Mouse (Mus musculus): ENCODE results near the gene Ms4a6c. TPM values are rescaled to one million over a fixed set of nuclear protein-coding genes. Genes with fewer than 3 reads are reported as not detected.

Gene Ms4a6c
- polyA plus RNA-seq, 1 experiment, result not detected

DNA sequence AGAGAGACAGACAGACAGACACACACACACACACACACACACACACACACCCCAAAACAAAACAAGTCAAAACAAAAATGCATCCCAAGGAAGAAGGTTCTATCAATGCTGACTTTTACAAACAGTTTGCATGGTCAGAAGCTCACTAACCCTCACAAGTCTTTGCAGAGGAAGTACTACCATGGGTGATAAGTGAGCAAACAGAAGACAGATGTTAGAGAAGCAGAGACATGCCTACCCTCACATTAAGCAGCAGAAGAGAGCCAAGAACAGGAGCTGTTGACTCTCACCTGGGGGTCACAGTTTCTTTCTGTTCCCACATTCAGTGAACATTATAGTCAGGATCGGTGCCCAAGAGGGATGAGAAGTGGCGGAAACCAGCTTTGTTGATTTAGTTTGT, 10.5 kb downstream of the Ms4a6c start:
- no peaks in the 10 kb centered on the region for H3K27me3 ChIP-seq (ENCODE audit: control insufficient read depth)
- H3K36me3 ChIP-seq (ENCODE audit: control insufficient read depth), result no peaks in the 10 kb centered on the region
- TF ChIP-seq GATA1 (IDR thresholded peaks at IDR 0.05; ENCODE audit: low read length) (no peak), TAL1 (IDR thresholded peaks at IDR 0.05; ENCODE audit: low read length) (no peak)
- no peaks in the 10 kb centered on the region for H3K4me1 ChIP-seq (ENCODE audit: control insufficient read depth)
- no peaks in the 10 kb centered on the region for H3K9me3 ChIP-seq (ENCODE audit: control insufficient read depth, low read length)
- H3K4me3 ChIP-seq (replicated peaks), result no peak overlapping the region

GRCm38 (mm10) chr19:11482684-11483083, 13.5 kb downstream of the Ms4a6c start:
- no peaks in the 10 kb centered on the region for H3K36me3 ChIP-seq (ENCODE audit: control insufficient read depth)
- H3K9me3 ChIP-seq (ENCODE audit: control insufficient read depth, low read length), result no peaks in the 10 kb centered on the region
- no peak for TF ChIP-seq TAL1 (IDR thresholded peaks at IDR 0.05; ENCODE audit: low read length)
- no peak for TF ChIP-seq GATA1 (IDR thresholded peaks at IDR 0.05; ENCODE audit: low read length)
- H3K4me1 ChIP-seq (ENCODE audit: control insufficient read depth), result no peaks in the 10 kb centered on the region
- H3K4me3 ChIP-seq (replicated peaks), result no peak overlapping the region
- H3K27me3 ChIP-seq (ENCODE audit: control insufficient read depth), result no peaks in the 10 kb centered on the region

- Histone ChIP-seq H3K27me3 (ENCODE audit: control insufficient read depth) (no peaks in the 10 kb centered on the region), H3K36me3 (ENCODE audit: control insufficient read depth) (no peaks in the 10 kb centered on the region), H3K4me3 (replicated peaks) (no peak overlapping the region), H3K9me3 (ENCODE audit: control insufficient read depth, low read length) (no peaks in the 10 kb centered on the region), H3K4me1 (ENCODE audit: control insufficient read depth) (no peaks in the 10 kb centered on the region)
- no peak for TF ChIP-seq TAL1 (IDR thresholded peaks at IDR 0.05; ENCODE audit: low read length)
- TF ChIP-seq GATA1 (IDR thresholded peaks at IDR 0.05; ENCODE audit: low read length), result no peak
These were observed 14.8 kb downstream of the Ms4a6c start for GRCm38 (mm10) chr19:11483941-11484340.

- Histone ChIP-seq H3K9me3 (ENCODE audit: control insufficient read depth, low read length) (no peaks in the 10 kb centered on the region), H3K4me3 (replicated peaks) (no peak overlapping the region), H3K27me3 (ENCODE audit: control insufficient read depth) (no peaks in the 10 kb centered on the region), H3K36me3 (ENCODE audit: control insufficient read depth) (no peaks in the 10 kb centered on the region), H3K4me1 (ENCODE audit: control insufficient read depth) (no peaks in the 10 kb centered on the region)
- no peak for TF ChIP-seq GATA1 (IDR thresholded peaks at IDR 0.05; ENCODE audit: low read length)
These were observed 15.2 kb downstream of the Ms4a6c start for GRCm38 (mm10) chr19:11484388-11484787.

DNA sequence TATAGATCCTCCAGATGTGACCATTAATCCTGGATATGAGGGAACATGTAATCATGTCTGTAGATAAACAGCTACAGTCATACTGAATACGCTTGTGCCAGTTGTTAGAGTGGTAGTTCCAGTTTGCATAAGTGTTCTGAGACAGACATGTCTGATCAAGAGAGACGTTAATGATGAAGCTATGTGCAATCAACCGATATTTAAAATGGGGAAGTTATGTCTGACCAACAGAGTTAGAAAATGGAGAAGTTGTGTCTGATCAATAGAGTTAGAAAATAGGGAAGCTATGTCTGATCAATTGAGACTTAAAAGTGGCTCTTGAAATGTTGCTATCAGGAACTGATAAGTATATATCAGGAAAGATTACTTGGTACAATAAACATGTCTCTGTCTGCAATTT, 16.1 kb downstream of the Ms4a6c start:
- no peaks in the 10 kb centered on the region for H3K36me3 ChIP-seq (ENCODE audit: control insufficient read depth)
- no peaks in the 10 kb centered on the region for H3K4me1 ChIP-seq (ENCODE audit: control insufficient read depth)
- no peak for TF ChIP-seq TAL1 (IDR thresholded peaks at IDR 0.05; ENCODE audit: low read length)
- no peak for TF ChIP-seq GATA1 (IDR thresholded peaks at IDR 0.05; ENCODE audit: low read length)
- no peak overlapping the region for H3K4me3 ChIP-seq (replicated peaks)
- no peaks in the 10 kb centered on the region for H3K27me3 ChIP-seq (ENCODE audit: control insufficient read depth)
- H3K9me3 ChIP-seq (ENCODE audit: control insufficient read depth, low read length), result no peaks in the 10 kb centered on the region

DNA sequence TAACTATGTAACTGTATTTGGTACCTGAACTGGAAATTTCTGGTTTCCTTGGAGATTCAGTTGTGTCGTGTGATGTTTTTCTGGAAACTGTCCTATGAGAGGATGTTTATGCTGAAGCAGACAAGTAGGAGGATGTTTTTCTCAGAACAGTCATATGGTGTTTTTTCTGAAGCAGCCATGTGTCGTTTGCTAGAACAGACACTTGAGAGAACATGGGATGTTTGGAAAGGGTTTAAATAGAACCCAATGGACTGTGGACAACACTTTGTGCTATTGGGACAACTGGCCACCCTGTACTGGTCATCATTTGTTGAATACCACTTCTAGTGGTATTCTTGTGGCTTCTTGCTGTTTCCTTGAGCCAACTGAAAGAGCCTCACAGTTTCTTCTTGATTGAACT, 16.6 kb downstream of the Ms4a6c start, which contains the start of gene Gm8369:
Gene Gm8369, plus strand, starts transcription at position 193 of the 400 bp plus-strand sequence.
- H3K9me3 ChIP-seq (ENCODE audit: control insufficient read depth, low read length), result no peaks in the 10 kb centered on the region
- no peak within 1 kb of the TSS for H3K4me3 ChIP-seq (replicated peaks)
- no peaks in the 10 kb centered on the region for H3K4me1 ChIP-seq (ENCODE audit: control insufficient read depth)
- no peaks in the 10 kb centered on the region for H3K36me3 ChIP-seq (ENCODE audit: control insufficient read depth)
- no peaks in the 10 kb centered on the region for H3K27me3 ChIP-seq (ENCODE audit: control insufficient read depth)
- TF ChIP-seq TAL1 (IDR thresholded peaks at IDR 0.05; ENCODE audit: low read length), result no peak
- no peak for TF ChIP-seq GATA1 (IDR thresholded peaks at IDR 0.05; ENCODE audit: low read length)

DNA sequence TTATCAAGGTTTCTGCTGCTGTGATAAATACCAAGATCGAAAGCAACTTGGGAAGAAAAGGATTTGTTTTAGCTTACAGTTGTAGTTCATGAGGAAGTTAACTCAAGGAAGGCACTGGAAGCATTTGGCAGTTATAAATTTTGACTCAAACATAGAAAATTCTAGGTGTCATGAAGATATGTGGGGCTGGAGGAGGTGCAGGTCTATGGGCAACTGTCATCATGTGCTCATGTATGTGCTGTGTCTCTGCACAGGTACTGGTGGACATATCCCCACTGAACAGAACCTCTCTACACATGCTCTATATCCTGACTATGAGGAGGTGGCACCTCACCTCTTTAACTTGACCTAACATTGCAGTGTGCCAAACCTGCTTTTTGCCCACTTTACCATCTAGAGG, 17.4 kb downstream of the Ms4a6c start:
- Histone ChIP-seq H3K36me3 (ENCODE audit: control insufficient read depth) (no peaks in the 10 kb centered on the region), H3K27me3 (ENCODE audit: control insufficient read depth) (no peaks in the 10 kb centered on the region), H3K4me1 (ENCODE audit: control insufficient read depth) (no peaks in the 10 kb centered on the region), H3K4me3 (replicated peaks) (no peak overlapping the region), H3K9me3 (ENCODE audit: control insufficient read depth, low read length) (no peaks in the 10 kb centered on the region)
- no peak for TF ChIP-seq TAL1 (IDR thresholded peaks at IDR 0.05; ENCODE audit: low read length)
- no peak for TF ChIP-seq GATA1 (IDR thresholded peaks at IDR 0.05; ENCODE audit: low read length)

DNA sequence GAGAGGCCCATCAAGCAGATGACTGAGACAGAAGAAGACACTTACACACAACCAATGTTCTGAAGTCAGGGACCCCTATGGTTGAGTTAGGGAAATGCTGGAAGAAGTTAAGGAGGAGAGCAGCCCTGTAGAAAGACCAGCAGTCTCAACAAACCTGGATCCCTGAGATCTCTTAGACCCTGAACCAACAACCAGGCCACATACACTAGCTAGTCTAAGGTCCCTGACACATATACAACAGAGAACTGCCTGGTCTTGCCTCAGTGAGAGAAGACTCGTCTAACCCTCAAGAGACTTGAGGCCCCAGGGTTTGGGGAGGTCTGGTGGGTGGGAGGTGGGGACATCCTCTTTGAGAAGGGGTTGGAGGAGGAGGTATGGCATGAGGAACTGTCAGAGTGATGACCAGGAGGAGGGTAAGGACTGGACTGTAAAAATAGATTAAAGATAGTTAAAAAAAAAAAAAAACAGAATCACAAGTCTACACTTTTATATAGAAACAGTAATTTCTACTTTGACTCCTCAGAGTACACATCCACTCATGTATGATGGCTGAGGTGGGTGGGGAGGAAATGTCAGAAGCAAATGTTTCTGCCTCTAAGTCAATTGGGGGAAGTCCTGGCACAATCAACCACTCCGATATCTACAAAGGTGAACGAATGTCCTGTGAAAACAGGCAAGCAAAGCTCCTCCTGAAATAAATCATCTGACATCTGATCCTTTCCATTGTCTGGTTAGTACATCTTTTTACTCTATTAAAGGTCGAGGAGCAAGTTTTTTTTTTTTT, 22.4 kb downstream of the Ms4a6c start:
- H3K4me3 ChIP-seq (replicated peaks), result no peak overlapping the region
- no peaks in the 10 kb centered on the region for H3K4me1 ChIP-seq (ENCODE audit: control insufficient read depth)
- H3K9me3 ChIP-seq (ENCODE audit: control insufficient read depth, low read length), result no peaks in the 10 kb centered on the region
- no peak for TF ChIP-seq GATA1 (IDR thresholded peaks at IDR 0.05; ENCODE audit: low read length)
- no peak for TF ChIP-seq TAL1 (IDR thresholded peaks at IDR 0.05; ENCODE audit: low read length)
- no peaks in the 10 kb centered on the region for H3K27me3 ChIP-seq (ENCODE audit: control insufficient read depth)
- no peaks in the 10 kb centered on the region for H3K36me3 ChIP-seq (ENCODE audit: control insufficient read depth)

DNA sequence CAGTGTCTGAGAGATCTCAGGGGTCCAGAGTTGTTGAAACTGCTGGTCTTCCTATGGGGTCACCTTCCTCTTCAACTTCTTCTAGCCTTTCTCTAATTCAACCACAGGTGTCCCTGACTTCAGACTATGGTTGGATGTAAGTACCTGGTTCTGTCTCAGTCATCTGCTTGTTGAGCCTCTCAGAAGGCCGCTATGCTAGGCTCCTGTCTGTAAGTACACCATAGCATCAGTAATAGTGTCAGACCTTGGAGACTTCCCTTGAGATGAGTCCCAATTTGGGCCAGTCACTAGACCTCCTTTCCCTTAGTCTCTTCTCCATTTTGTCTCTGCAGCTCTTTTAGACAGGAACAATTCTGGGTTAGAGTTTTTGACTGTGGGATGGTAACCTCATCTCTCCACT, 23.5 kb downstream of the Ms4a6c start:
- Histone ChIP-seq H3K27me3 (ENCODE audit: control insufficient read depth) (no peaks in the 10 kb centered on the region), H3K4me1 (ENCODE audit: control insufficient read depth) (no peaks in the 10 kb centered on the region), H3K9me3 (ENCODE audit: control insufficient read depth, low read length) (no peaks in the 10 kb centered on the region), H3K4me3 (replicated peaks) (no peak overlapping the region), H3K36me3 (ENCODE audit: control insufficient read depth) (no peaks in the 10 kb centered on the region)
- TF ChIP-seq TAL1 (IDR thresholded peaks at IDR 0.05; ENCODE audit: low read length) (no peak), GATA1 (IDR thresholded peaks at IDR 0.05; ENCODE audit: low read length) (no peak)

- Histone ChIP-seq H3K4me1 (ENCODE audit: control insufficient read depth) (no peaks in the 10 kb centered on the region), H3K36me3 (ENCODE audit: control insufficient read depth) (no peaks in the 10 kb centered on the region), H3K4me3 (replicated peaks) (no peak overlapping the region), H3K9me3 (ENCODE audit: control insufficient read depth, low read length) (no peaks in the 10 kb centered on the region), H3K27me3 (ENCODE audit: control insufficient read depth) (no peaks in the 10 kb centered on the region)
- TF ChIP-seq GATA1 (IDR thresholded peaks at IDR 0.05; ENCODE audit: low read length) (no peak), TAL1 (IDR thresholded peaks at IDR 0.05; ENCODE audit: low read length) (no peak)
These were observed 25.4 kb downstream of the Ms4a6c start for GRCm38 (mm10) chr19:11494519-11494918.
